Mouse (Mus musculus) embryonic facial prominence, embryonic 11.5 days (tissue): Measurements from ENCODE around the gene Rsph1. TPM values are rescaled to one million over a fixed set of nuclear protein-coding genes. Genes with fewer than 3 reads are reported as not detected.
"Not testable (repeated sequence)": the region's sequence is repeated elsewhere in the genome, so short reads cannot be mapped to it uniquely, and the experiment has no call there.

ENCODE experiments used
- ATAC-seq: fragments of 200-750 bp; cut with Nextera tagmentation; replicated peaks from 2 replicates; pipeline ENCODE4 v1.8.0; 2017; ENCODE audit warnings: low read depth; ENCODE audit not compliant: insufficient number of reproducible peaks, low FRiP score, low TSS enrichment
- DNase-seq: peaks from one replicate; pipeline ENCODE4 v3.0.0-alpha.2; 2015; ENCODE audit warnings: low spot score
- H3K27ac ChIP-seq: fragments of 300-500 bp; sonication (generic); replicated peaks from 2 replicates; pipeline ENCODE4 v1.5.1; 2014; ENCODE audit warnings: mild to moderate bottlenecking, low read depth, low read length, control low read depth
- H3K27me3 ChIP-seq: fragments of 300-500 bp; sonication (generic); 2 replicates; pipeline ENCODE4 v1.6.1; 2014; ENCODE audit warnings: mild to moderate bottlenecking, low read length, moderate library complexity, mixed read lengths; ENCODE audit not compliant: control insufficient read depth, insufficient read depth
- H3K36me3 ChIP-seq: fragments of 300-500 bp; sonication (generic); replicated peaks from 2 replicates; pipeline ENCODE4 v1.6.1; 2014; ENCODE audit warnings: low read depth, mild to moderate bottlenecking, low read length, moderate library complexity, mixed read lengths; ENCODE audit not compliant: control insufficient read depth, insufficient read depth
- H3K4me1 ChIP-seq: fragments of 300-500 bp; sonication (generic); 2 replicates; pipeline ENCODE4 v1.6.1; 2014; ENCODE audit warnings: low read length, mixed read lengths; ENCODE audit not compliant: control insufficient read depth, insufficient read depth
- H3K4me2 ChIP-seq: fragments of 300-500 bp; sonication (generic); 2 replicates; pipeline ENCODE4 v1.6.1; 2014; ENCODE audit warnings: low read depth, mild to moderate bottlenecking, control low read depth, low read length, moderate library complexity
- H3K4me3 ChIP-seq: fragments of 300-500 bp; sonication (generic); 2 replicates; pipeline ENCODE4 v1.5.1; 2014; ENCODE audit warnings: low read depth, low read length, control low read depth
- H3K9ac ChIP-seq: fragments of 300-500 bp; sonication (generic); replicated peaks from 2 replicates; pipeline ENCODE4 v1.6.1; 2014; ENCODE audit warnings: mild to moderate bottlenecking, control low read depth, low read length
- H3K9me3 ChIP-seq: fragments of 300-500 bp; sonication (generic); replicated peaks from 2 replicates; pipeline ENCODE4 v1.6.1; 2016; ENCODE audit warnings: mild to moderate bottlenecking, low read length, inconsistent platforms, mixed read lengths; ENCODE audit not compliant: control insufficient read depth
- WGBS: fragments of 180-500 bp; shearing (Covaris S2); extraction: QIAGEN DNeasy Blood & Tissue Kit; methylation state at CpG from one replicate; pipeline ENCODE4 v1.1.7; 2014; 5-methylcytosine and 5-hydroxymethylcytosine counted together
- polyA plus RNA-seq: library from polyadenylated mRNA; unstranded; fragments of >200 nt; fragmentation: Nextera tagmentation; extraction: Ambion mirVana; gene quantifications from 2 replicates; pipeline ENCODE4 v1.2.1, GENCODE M21; 2014

Gene Rsph1
- polyA plus RNA-seq, 1 experiment from 2014 or later, result 0.76 TPM

DNA sequence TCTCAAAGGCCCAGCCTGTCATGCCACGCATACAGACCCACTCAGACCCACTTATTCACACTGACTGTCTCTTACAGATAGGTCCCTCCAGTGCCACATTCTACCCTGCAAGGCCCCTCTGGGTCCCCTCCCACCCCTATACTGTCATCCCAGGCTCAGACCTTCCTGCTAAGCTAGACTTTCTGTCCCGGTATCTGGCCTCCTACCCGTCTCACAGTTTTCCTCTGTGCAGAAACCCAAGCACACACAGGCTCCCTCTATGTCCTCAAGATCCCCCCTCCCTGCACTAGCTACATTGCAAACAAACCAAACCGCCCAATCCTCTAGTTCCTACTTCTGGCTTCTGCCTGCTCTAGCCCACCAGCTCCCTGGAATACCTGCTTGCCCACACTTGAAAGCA, 748 bp upstream of the Rsph1 start:
- DNase-seq, result no peak
- Histone ChIP-seq H3K36me3 (no peaks in the 10 kb centered on the region), H3K27ac (no peak overlapping the region), H3K9ac (no peak overlapping the region), H3K4me3 (no peak overlapping the region), H3K4me2 (no peak overlapping the region), H3K27me3 (no peaks in the 10 kb centered on the region), H3K9me3 (no peaks in the 10 kb centered on the region), H3K4me1 (no peaks in the 10 kb centered on the region)
- no peak for ATAC-seq
- WGBS, result 67% methylated on average over 4 of the region's 4 CpGs

GRCm38 (mm10) chr17:31276207-31276921, 819 bp downstream of the Rsph1 start:
- Histone ChIP-seq H3K27ac (no peak overlapping the region), H3K4me1 (no peaks in the 10 kb centered on the region), H3K9ac (peak overlapping the region; percentile 56; the same call in 1 of the 2 replicates), H3K4me3 (peak overlapping the region; percentile 41), H3K9me3 (no peaks in the 10 kb centered on the region), H3K4me2 (peak overlapping the region; percentile 91), H3K27me3 (no peaks in the 10 kb centered on the region), H3K36me3 (no peaks in the 10 kb centered on the region)
- ATAC-seq (peak; percentile 14; the same call in 1 of the 2 replicates), DNase-seq (peak; percentile 6)
- 24% methylated on average over 9 of the region's 9 CpGs for WGBS

GRCm38 (mm10) chr17:31275181-31275580, 2.0 kb downstream of the Rsph1 start:
- H3K4me2 ChIP-seq, result no peak overlapping the region
- no peak overlapping the region for H3K27ac ChIP-seq
- H3K36me3 ChIP-seq, result no peaks in the 10 kb centered on the region
- H3K9me3 ChIP-seq, result no peaks in the 10 kb centered on the region
- no peaks in the 10 kb centered on the region for H3K27me3 ChIP-seq
- DNase-seq (no peak), ATAC-seq (no peak)
- H3K4me1 ChIP-seq, result no peaks in the 10 kb centered on the region
- 78% methylated on average over 6 of the region's 6 CpGs for WGBS
- H3K4me3 ChIP-seq, result no peak overlapping the region
- H3K9ac ChIP-seq, result no peak overlapping the region

GRCm38 (mm10) chr17:31273631-31274030, 3.6 kb downstream of the Rsph1 start:
- Histone ChIP-seq H3K27ac (no peak overlapping the region), H3K4me3 (no peak overlapping the region), H3K9me3 (no peaks in the 10 kb centered on the region), H3K4me2 (no peak overlapping the region), H3K27me3 (no peaks in the 10 kb centered on the region), H3K9ac (no peak overlapping the region), H3K36me3 (no peaks in the 10 kb centered on the region), H3K4me1 (no peaks in the 10 kb centered on the region)
- DNase-seq, result no peak
- no peak for ATAC-seq
- 91% methylated on average over 8 of the region's 8 CpGs for WGBS

- 88% methylated on average over 9 of the region's 9 CpGs for WGBS
- no peaks in the 10 kb centered on the region for H3K36me3 ChIP-seq
- no peak overlapping the region for H3K9ac ChIP-seq
- H3K27me3 ChIP-seq, result no peaks in the 10 kb centered on the region
- ATAC-seq (no peak), DNase-seq (no peak)
- H3K27ac ChIP-seq, result no peak overlapping the region
- H3K4me2 ChIP-seq, result no peak overlapping the region
- H3K9me3 ChIP-seq, result no peaks in the 10 kb centered on the region
- no peaks in the 10 kb centered on the region for H3K4me1 ChIP-seq
- H3K4me3 ChIP-seq, result no peak overlapping the region
Measured at GRCm38 (mm10) chr17:31272416-31273165, 4.6 kb downstream of the Rsph1 start.

- Histone ChIP-seq H3K27ac (no peak overlapping the region), H3K36me3 (no peaks in the 10 kb centered on the region), H3K4me2 (no peak overlapping the region), H3K27me3 (no peaks in the 10 kb centered on the region), H3K9me3 (no peaks in the 10 kb centered on the region), H3K9ac (no peak overlapping the region), H3K4me1 (no peaks in the 10 kb centered on the region), H3K4me3 (no peak overlapping the region)
- DNase-seq, result no peak
- no peak for ATAC-seq
- WGBS, result 72% methylated on average over 2 of the region's 7 CpGs
Measured at GRCm38 (mm10) chr17:31271136-31271851, 5.9 kb downstream of the Rsph1 start.

- not testable (repeated sequence) for DNase-seq, H3K9ac ChIP-seq, H3K4me1 ChIP-seq, H3K36me3 ChIP-seq, H3K4me2 ChIP-seq, H3K9me3 ChIP-seq, H3K27me3 ChIP-seq, ATAC-seq, H3K4me3 ChIP-seq, H3K27ac ChIP-seq
- 82% methylated on average over 8 of the region's 8 CpGs for WGBS
Measured at GRCm38 (mm10) chr17:31270736-31271135, 6.4 kb downstream of the Rsph1 start.

GRCm38 (mm10) chr17:31270246-31270645, 6.9 kb downstream of the Rsph1 start:
- no peak overlapping the region for H3K4me3 ChIP-seq
- H3K9me3 ChIP-seq, result no peaks in the 10 kb centered on the region
- DNase-seq (no peak), ATAC-seq (no peak)
- H3K36me3 ChIP-seq, result no peaks in the 10 kb centered on the region
- H3K9ac ChIP-seq, result no peak overlapping the region
- H3K4me2 ChIP-seq, result no peak overlapping the region
- WGBS, result 84% methylated on average over 4 of the region's 4 CpGs
- H3K27ac ChIP-seq, result no peak overlapping the region
- no peaks in the 10 kb centered on the region for H3K27me3 ChIP-seq
- H3K4me1 ChIP-seq, result no peaks in the 10 kb centered on the region
